Mouse (Mus musculus) intestine, postnatal 0 days (tissue): ENCODE results near the gene Il31ra. TPM values are rescaled to one million over a fixed set of nuclear protein-coding genes. Genes with fewer than 3 reads are reported as not detected.

Source experiments
- ATAC-seq: fragments of 200-750 bp; cut with Nextera tagmentation; 2 replicates; pipeline ENCODE4 v1.8.0; 2017; ENCODE audit warnings: mild to moderate bottlenecking, moderate TSS enrichment, moderate library complexity
- H3K27ac ChIP-seq: fragments of 300-500 bp; sonication (generic); 2 replicates; pipeline ENCODE4 v1.5.1; 2014; ENCODE audit warnings: mild to moderate bottlenecking, low read depth, low read length, moderate library complexity
- H3K27me3 ChIP-seq: fragments of 300-500 bp; sonication (generic); replicated peaks from 2 replicates; pipeline ENCODE4 v1.6.1; 2014; ENCODE audit warnings: low read length, mixed read lengths; ENCODE audit not compliant: control insufficient read depth, insufficient read depth
- H3K36me3 ChIP-seq: fragments of 300-500 bp; sonication (generic); 2 replicates; pipeline ENCODE4 v1.6.1; 2014; ENCODE audit warnings: mild to moderate bottlenecking, moderate library complexity; ENCODE audit not compliant: control insufficient read depth, insufficient read depth
- H3K4me1 ChIP-seq: fragments of 300-500 bp; sonication (generic); replicated peaks from 2 replicates; pipeline ENCODE4 v1.6.1; 2014; ENCODE audit warnings: antibody characterized with exemption, low read length, mixed read lengths; ENCODE audit not compliant: control insufficient read depth, insufficient read depth
- H3K4me2 ChIP-seq: fragments of 300-500 bp; sonication (generic); replicated peaks from 2 replicates; pipeline ENCODE4 v1.6.1; 2014; ENCODE audit warnings: low read depth, mild to moderate bottlenecking, moderate library complexity
- H3K4me3 ChIP-seq: fragments of 300-500 bp; sonication (generic); 2 replicates; pipeline ENCODE4 v1.5.1; 2014; ENCODE audit warnings: low read depth, low read length
- H3K9ac ChIP-seq: fragments of 300-500 bp; sonication (generic); 2 replicates; pipeline ENCODE4 v1.6.1; 2014; ENCODE audit warnings: mild to moderate bottlenecking, low read depth, low read length
- H3K9me3 ChIP-seq: fragments of 300-500 bp; sonication (generic); 2 replicates; pipeline ENCODE4 v1.6.1; 2016; ENCODE audit warnings: mixed run types; ENCODE audit not compliant: control insufficient read depth
- CTCF ChIP-seq: sonication (generic); IDR thresholded peaks from 2 replicates; pipeline ENCODE4 v1.5.1; 2016; ENCODE audit warnings: low read depth, mild to moderate bottlenecking, control low read depth, antibody characterized with exemption, moderate library complexity
- WGBS: fragments of 180-500 bp; shearing (Covaris S2); extraction: QIAGEN DNeasy Blood & Tissue Kit; methylation state at CpG from one replicate; pipeline ENCODE4 v1.1.7; 2014; 5-methylcytosine and 5-hydroxymethylcytosine counted together
- polyA plus RNA-seq: library from polyadenylated mRNA; unstranded; fragments of >200 nt; fragmentation: Nextera tagmentation; extraction: Ambion mirVana; gene quantifications from 2 replicates; pipeline ENCODE4 v1.2.1, GENCODE M21; 2015

Il31ra gene
- polyA plus RNA-seq, 1 experiment from 2014 or later = 0.22 TPM

GRCm38 (mm10) chr13:112541223-112541975 lies 52.8 kb downstream of the Il31ra start:
- Histone ChIP-seq H3K4me3 (no peak overlapping the region), H3K36me3 (no peaks in the 10 kb centered on the region), H3K4me1 (no peaks in the 10 kb centered on the region), H3K27me3 (no peaks in the 10 kb centered on the region), H3K27ac (no peak overlapping the region), H3K4me2 (no peak overlapping the region), H3K9ac (no peak overlapping the region), H3K9me3 (no peaks in the 10 kb centered on the region)
- no peak for TF ChIP-seq CTCF
- no peak for ATAC-seq
- 59% methylated on average over 10 of the region's 10 CpGs for WGBS

GRCm38 (mm10) chr13:112540616-112541015 lies 53.5 kb downstream of the Il31ra start:
- Histone ChIP-seq H3K36me3 (no peaks in the 10 kb centered on the region), H3K4me2 (no peak overlapping the region), H3K9ac (no peak overlapping the region), H3K27ac (no peak overlapping the region), H3K27me3 (no peaks in the 10 kb centered on the region), H3K4me3 (no peak overlapping the region), H3K9me3 (no peaks in the 10 kb centered on the region), H3K4me1 (no peaks in the 10 kb centered on the region)
- WGBS = 52% methylated on average over 3 of the region's 3 CpGs
- TF ChIP-seq CTCF = no peak
- ATAC-seq = no peak

- WGBS = 88% methylated on average over 7 of the region's 7 CpGs
- Histone ChIP-seq H3K27ac (no peak overlapping the region), H3K27me3 (no peaks in the 10 kb centered on the region), H3K36me3 (no peaks in the 10 kb centered on the region), H3K9me3 (no peaks in the 10 kb centered on the region), H3K4me1 (no peaks in the 10 kb centered on the region), H3K4me3 (no peak overlapping the region), H3K4me2 (no peak overlapping the region), H3K9ac (no peak overlapping the region)
- TF ChIP-seq CTCF = no peak
- ATAC-seq = no peak
These were observed 57.1 kb downstream of the Il31ra start for GRCm38 (mm10) chr13:112537065-112537464.

GRCm38 (mm10) chr13:112536611-112537010 lies 57.5 kb downstream of the Il31ra start:
- Histone ChIP-seq H3K4me2 (no peak overlapping the region), H3K4me1 (no peaks in the 10 kb centered on the region), H3K27me3 (no peaks in the 10 kb centered on the region), H3K4me3 (no peak overlapping the region), H3K27ac (no peak overlapping the region), H3K36me3 (no peaks in the 10 kb centered on the region), H3K9me3 (no peaks in the 10 kb centered on the region), H3K9ac (no peak overlapping the region)
- 51% methylated on average over 4 of the region's 4 CpGs for WGBS
- ATAC-seq = no peak
- TF ChIP-seq CTCF = no peak

- H3K9me3 ChIP-seq = no peaks in the 10 kb centered on the region
- H3K4me3 ChIP-seq = no peak overlapping the region
- no peak overlapping the region for H3K27ac ChIP-seq
- no peak for ATAC-seq
- 81% methylated on average over 9 of the region's 9 CpGs for whole genome bisulfite sequencing
- no peak for TF ChIP-seq CTCF
- H3K4me1 ChIP-seq = no peaks in the 10 kb centered on the region
- H3K36me3 ChIP-seq = no peaks in the 10 kb centered on the region
- H3K4me2 ChIP-seq = no peak overlapping the region
- H3K9ac ChIP-seq = no peak overlapping the region
- H3K27me3 ChIP-seq = no peaks in the 10 kb centered on the region
These were observed 60.6 kb downstream of the Il31ra start for GRCm38 (mm10) chr13:112533556-112533955.

- Histone ChIP-seq H3K4me3 (no peak overlapping the region), H3K4me2 (no peak overlapping the region), H3K9me3 (no peaks in the 10 kb centered on the region), H3K36me3 (no peaks in the 10 kb centered on the region), H3K27me3 (no peaks in the 10 kb centered on the region), H3K4me1 (no peaks in the 10 kb centered on the region), H3K27ac (no peak overlapping the region), H3K9ac (no peak overlapping the region)
- ATAC-seq = no peak
- 86% methylated on average over 6 of the region's 6 CpGs for WGBS
- no peak for TF ChIP-seq CTCF
These were observed 61.9 kb downstream of the Il31ra start for GRCm38 (mm10) chr13:112532235-112532634.
